Mouse (Mus musculus): ENCODE results near the gene Rnf169. TPM values are rescaled to one million over a fixed set of nuclear protein-coding genes. Genes with fewer than 3 reads are reported as not detected.
A peak's percentile ranks its signal among the peaks of the same experiment; 100 is the strongest.
"Not testable (repeated sequence)": the region's sequence is repeated elsewhere in the genome, so short reads cannot be mapped to it uniquely, and the experiment has no call there.

Rnf169 gene
- polyA plus RNA-seq, 1 experiment = 23.7 TPM

- no peak overlapping the region for H3K27ac ChIP-seq (ENCODE audit: insufficient read depth, low read length)
- TF ChIP-seq POLR2A (IDR thresholded peaks at IDR 0.05; ENCODE audit: extremely low read depth, insufficient read depth, low read length) (no peak), CTCF (IDR thresholded peaks at IDR 0.05; ENCODE audit: extremely low read depth, insufficient read depth, low read length) (no peak)
- H3K4me3 ChIP-seq (ENCODE audit: insufficient read depth, low read length) = no peak overlapping the region
- H3K4me1 ChIP-seq (ENCODE audit: control insufficient read depth, insufficient read depth, low read length) = peaks cover 10% of the 10 kb centered on the region
Observed at GRCm38 (mm10) chr7:99956095-99956494, 24.2 kb downstream of the Rnf169 start.

- TF ChIP-seq POLR2A (IDR thresholded peaks at IDR 0.05; ENCODE audit: extremely low read depth, insufficient read depth, low read length) (no peak), CTCF (IDR thresholded peaks at IDR 0.05; ENCODE audit: extremely low read depth, insufficient read depth, low read length) (no peak)
- Histone ChIP-seq H3K4me3 (ENCODE audit: insufficient read depth, low read length) (no peak overlapping the region), H3K4me1 (ENCODE audit: control insufficient read depth, insufficient read depth, low read length) (peaks cover 7% of the 10 kb centered on the region), H3K27ac (ENCODE audit: insufficient read depth, low read length) (no peak overlapping the region; the same call in 1 of the 2 replicates)
Observed at GRCm38 (mm10) chr7:99954212-99954611, 26.0 kb downstream of the Rnf169 start.

GRCm38 (mm10) chr7:99953442-99954098 is 26.7 kb downstream of the Rnf169 start:
- Histone ChIP-seq H3K4me1 (ENCODE audit: control insufficient read depth, insufficient read depth, low read length) (peaks cover 7% of the 10 kb centered on the region), H3K4me3 (ENCODE audit: insufficient read depth, low read length) (no peak overlapping the region), H3K27ac (ENCODE audit: insufficient read depth, low read length) (no peak overlapping the region)
- TF ChIP-seq POLR2A (IDR thresholded peaks at IDR 0.05; ENCODE audit: extremely low read depth, insufficient read depth, low read length) (peak; percentile 15; the same call in 1 of the 2 replicates), CTCF (IDR thresholded peaks at IDR 0.05; ENCODE audit: extremely low read depth, insufficient read depth, low read length) (no peak)

GRCm38 (mm10) chr7:99947329-99947728 is 32.9 kb downstream of the Rnf169 start:
- Histone ChIP-seq H3K27ac (ENCODE audit: insufficient read depth, low read length) (no peak overlapping the region), H3K4me1 (ENCODE audit: control insufficient read depth, insufficient read depth, low read length) (peaks cover 3% of the 10 kb centered on the region), H3K4me3 (ENCODE audit: insufficient read depth, low read length) (no peak overlapping the region)
- TF ChIP-seq CTCF (IDR thresholded peaks at IDR 0.05; ENCODE audit: extremely low read depth, insufficient read depth, low read length) (no peak), POLR2A (IDR thresholded peaks at IDR 0.05; ENCODE audit: extremely low read depth, insufficient read depth, low read length) (no peak)

GRCm38 (mm10) chr7:99946356-99946755 is 33.9 kb downstream of the Rnf169 start:
- Histone ChIP-seq H3K27ac (ENCODE audit: insufficient read depth, low read length) (peak overlapping the region; percentile 64), H3K4me1 (ENCODE audit: control insufficient read depth, insufficient read depth, low read length) (peaks cover 3% of the 10 kb centered on the region), H3K4me3 (ENCODE audit: insufficient read depth, low read length) (no peak overlapping the region)
- TF ChIP-seq CTCF (IDR thresholded peaks at IDR 0.05; ENCODE audit: extremely low read depth, insufficient read depth, low read length) (no peak), POLR2A (IDR thresholded peaks at IDR 0.05; ENCODE audit: extremely low read depth, insufficient read depth, low read length) (no peak)

- Histone ChIP-seq H3K27ac (ENCODE audit: insufficient read depth, low read length) (no peak overlapping the region), H3K4me1 (ENCODE audit: control insufficient read depth, insufficient read depth, low read length) (peaks cover 3% of the 10 kb centered on the region), H3K4me3 (ENCODE audit: insufficient read depth, low read length) (no peak overlapping the region)
- no peak for TF ChIP-seq CTCF (IDR thresholded peaks at IDR 0.05; ENCODE audit: extremely low read depth, insufficient read depth, low read length)
- TF ChIP-seq POLR2A (IDR thresholded peaks at IDR 0.05; ENCODE audit: extremely low read depth, insufficient read depth, low read length) = no peak
Observed at GRCm38 (mm10) chr7:99945939-99946338, 34.3 kb downstream of the Rnf169 start.

GRCm38 (mm10) chr7:99945012-99945411 is 35.2 kb downstream of the Rnf169 start:
- H3K27ac ChIP-seq (ENCODE audit: insufficient read depth, low read length); H3K4me3 ChIP-seq (ENCODE audit: insufficient read depth, low read length); H3K4me1 ChIP-seq (ENCODE audit: control insufficient read depth, insufficient read depth, low read length): not testable (repeated sequence)

- H3K4me3 ChIP-seq (ENCODE audit: insufficient read depth, low read length) = no peak overlapping the region
- TF ChIP-seq CTCF (IDR thresholded peaks at IDR 0.05; ENCODE audit: extremely low read depth, insufficient read depth, low read length) (no peak), POLR2A (IDR thresholded peaks at IDR 0.05; ENCODE audit: extremely low read depth, insufficient read depth, low read length) (no peak)
- no peak overlapping the region for H3K27ac ChIP-seq (ENCODE audit: insufficient read depth, low read length)
- peaks cover 3% of the 10 kb centered on the region for H3K4me1 ChIP-seq (ENCODE audit: control insufficient read depth, insufficient read depth, low read length)
Observed at GRCm38 (mm10) chr7:99944520-99944919, 35.7 kb downstream of the Rnf169 start.

GRCm38 (mm10) chr7:99940669-99941068 is 39.6 kb downstream of the Rnf169 start:
- no peak for TF ChIP-seq CTCF (IDR thresholded peaks at IDR 0.05; ENCODE audit: extremely low read depth, insufficient read depth, low read length)
- TF ChIP-seq POLR2A (IDR thresholded peaks at IDR 0.05; ENCODE audit: extremely low read depth, insufficient read depth, low read length) = no peak
- Histone ChIP-seq H3K4me3 (ENCODE audit: insufficient read depth, low read length) (no peak overlapping the region), H3K27ac (ENCODE audit: insufficient read depth, low read length) (no peak overlapping the region), H3K4me1 (ENCODE audit: control insufficient read depth, insufficient read depth, low read length) (peaks cover 2% of the 10 kb centered on the region; the same call in 1 of the 2 replicates)

- TF ChIP-seq POLR2A (IDR thresholded peaks at IDR 0.05; ENCODE audit: extremely low read depth, insufficient read depth, low read length) = no peak
- peak; percentile 60 for TF ChIP-seq CTCF (IDR thresholded peaks at IDR 0.05; ENCODE audit: extremely low read depth, insufficient read depth, low read length)
- Histone ChIP-seq H3K4me3 (ENCODE audit: insufficient read depth, low read length) (no peak overlapping the region), H3K27ac (ENCODE audit: insufficient read depth, low read length) (no peak overlapping the region), H3K4me1 (ENCODE audit: control insufficient read depth, insufficient read depth, low read length) (peaks cover 2% of the 10 kb centered on the region; the same call in 1 of the 2 replicates)
Observed at GRCm38 (mm10) chr7:99935758-99936157, 44.5 kb downstream of the Rnf169 start.
